Mouse (Mus musculus) CH12.LX (cell line): ENCODE data around the gene Med22. TPM values are rescaled to one million over a fixed set of nuclear protein-coding genes. Genes with fewer than 3 reads are reported as not detected.
A peak's percentile ranks its signal among the peaks of the same experiment; 100 is the strongest.

ENCODE experiments used
- DNase-seq: peaks from one replicate; pipeline ENCODE4 v3.0.0-alpha.2; 2013; ENCODE audit errors: extremely low read depth
- H3K27ac ChIP-seq: 2 replicates; pipeline ENCODE4 v1.5.1; 2012; ENCODE audit warnings: low read depth, mild to moderate bottlenecking, control low read depth, moderate library complexity; ENCODE audit not compliant: insufficient read depth
- H3K27me3 ChIP-seq: replicated peaks from 2 replicates; pipeline ENCODE3; 2012; ENCODE audit warnings: inconsistent platforms
- H3K36me3 ChIP-seq, 2 experiments: replicated peaks in 1 of 2; 2 replicates each; pipeline versions ENCODE3 to v1.6.1; 2012; ENCODE audit warnings: inconsistent platforms in 1 of 2, low read length in 1 of 2, mild to moderate bottlenecking in 1 of 2, mixed read lengths in 1 of 2, moderate library complexity in 1 of 2; ENCODE audit not compliant: control insufficient read depth in 1 of 2, insufficient read depth in 1 of 2
- H3K4me1 ChIP-seq, 2 experiments: 2 replicates each; pipeline ENCODE4 v1.6.1; 2012; ENCODE audit warnings: inconsistent platforms in 1 of 2, moderate library complexity in 1 of 2; ENCODE audit not compliant: insufficient read depth in 2 of 2, control insufficient read depth in 1 of 2
- H3K4me2 ChIP-seq: 2 replicates; pipeline ENCODE4 v1.6.1; 2012; ENCODE audit warnings: low read depth, mild to moderate bottlenecking, control low read depth; ENCODE audit not compliant: poor library complexity, insufficient read depth, severe bottlenecking
- H3K4me3 ChIP-seq, 3 experiments: fragments of 150-350 bp in 1 of 3; sonication (generic) in 1 of 3; replicated peaks in 1 of 3; 2 replicates each; pipeline versions ENCODE3 to v1.5.1; 2011 to 2012; ENCODE audit warnings: low read depth in 2 of 3, low read length in 2 of 3, mild to moderate bottlenecking in 2 of 3, moderate library complexity in 2 of 3, control low read depth in 1 of 3, improper control_type of control experiment in 1 of 3, inconsistent platforms in 1 of 3, mixed read lengths in 1 of 3; ENCODE audit not compliant: poor library complexity in 1 of 3
- H3K79me2 ChIP-seq: replicated peaks from 2 replicates; pipeline ENCODE4 v1.6.1; 2012; ENCODE audit warnings: mild to moderate bottlenecking, moderate library complexity; ENCODE audit not compliant: control insufficient read depth, poor library complexity, insufficient read depth, severe bottlenecking; ENCODE audit errors: extremely low read depth
- H3K9ac ChIP-seq: 2 replicates; pipeline ENCODE4 v1.6.1; 2012; ENCODE audit warnings: low read depth, mild to moderate bottlenecking, control low read depth, moderate library complexity; ENCODE audit not compliant: insufficient read depth
- H3K9me3 ChIP-seq: replicated peaks from 2 replicates; pipeline ENCODE3; 2012; ENCODE audit warnings: low read length, inconsistent platforms, mixed read lengths
- BHLHE40 ChIP-seq: IDR thresholded peaks from 2 replicates; pipeline ENCODE4 v1.6.1; 2011; ENCODE audit warnings: mild to moderate bottlenecking, low read depth, low read length, improper control_type of control experiment
- CHD1 ChIP-seq: IDR thresholded peaks from 2 replicates; pipeline ENCODE4 v1.6.1; 2012; ENCODE audit warnings: low read depth, low read length, improper control_type of control experiment, inconsistent platforms
- CHD2 ChIP-seq: IDR thresholded peaks from 2 replicates; pipeline ENCODE4 v1.6.1; 2011; ENCODE audit warnings: low read length, improper control_type of control experiment
- E2F4 ChIP-seq: IDR thresholded peaks from 2 replicates; pipeline ENCODE4 v1.6.1; 2011; ENCODE audit warnings: low read depth, low read length, improper control_type of control experiment; ENCODE audit not compliant: insufficient replicate concordance
- GABPA ChIP-seq: IDR thresholded peaks from 2 replicates; pipeline ENCODE4 v1.6.1; 2012; ENCODE audit warnings: low read depth, low read length, improper control_type of control experiment, inconsistent platforms; ENCODE audit not compliant: insufficient replicate concordance
- IRF4 ChIP-seq: IDR thresholded peaks from 2 replicates; pipeline ENCODE4 v1.6.1; 2014; ENCODE audit warnings: low read depth, mild to moderate bottlenecking, inconsistent platforms, low read length, improper control_type of control experiment
- JUN ChIP-seq: IDR thresholded peaks from 2 replicates; pipeline ENCODE4 v1.6.1; 2011; ENCODE audit warnings: low read depth, mild to moderate bottlenecking, low read length, improper control_type of control experiment, moderate library complexity; ENCODE audit not compliant: insufficient read depth
- JUND ChIP-seq: conservative IDR thresholded peaks from 2 replicates; pipeline ENCODE4 v1.6.1; 2011; ENCODE audit warnings: low read depth, low read length, improper control_type of control experiment
- MAX ChIP-seq: IDR thresholded peaks from 2 replicates; pipeline ENCODE4 v1.6.1; 2011; ENCODE audit warnings: low read length, improper control_type of control experiment
- MAZ ChIP-seq: IDR thresholded peaks from 2 replicates; pipeline ENCODE4 v1.6.1; 2012; ENCODE audit warnings: low read depth, mild to moderate bottlenecking, inconsistent platforms, low read length, improper control_type of control experiment, moderate library complexity
- MEF2A ChIP-seq: IDR thresholded peaks from 2 replicates; pipeline ENCODE4 v1.6.1; 2014; ENCODE audit warnings: low read depth, mild to moderate bottlenecking, inconsistent platforms, low read length, improper control_type of control experiment, borderline replicate concordance
- MYC ChIP-seq: IDR thresholded peaks from 2 replicates; pipeline ENCODE4 v1.6.1; 2011; ENCODE audit warnings: low read depth, mild to moderate bottlenecking, improper control_type of control experiment, low read length
- POLR2AphosphoS2 ChIP-seq: IDR thresholded peaks from 2 replicates; pipeline ENCODE4 v1.6.1; 2011; ENCODE audit warnings: low read depth, low read length, improper control_type of control experiment
- RCOR1 ChIP-seq: conservative IDR thresholded peaks from 2 replicates; pipeline ENCODE4 v1.6.1; 2012; ENCODE audit warnings: low read depth, mild to moderate bottlenecking, inconsistent platforms, low read length, improper control_type of control experiment
- USF2 ChIP-seq: conservative IDR thresholded peaks from 2 replicates; pipeline ENCODE4 v1.6.1; 2011; ENCODE audit warnings: low read depth, low read length, improper control_type of control experiment
- ZKSCAN1 ChIP-seq: IDR thresholded peaks from 2 replicates; pipeline ENCODE4 v1.6.1; 2012; ENCODE audit warnings: low read depth, inconsistent platforms, low read length, improper control_type of control experiment, borderline replicate concordance
- dilution Hi-C: fragments of 300-500 bp; cut with MboI; formaldehyde crosslinking; loops from 2 replicates; pipeline ENCODE4 v1.14.3; 2020; ENCODE audit warnings: low sequenced_read_pairs; ENCODE audit not compliant: extremely low pct_unique_long_range_greater_than_20kb, extremely low pct_ligation_motif_present
- in situ Hi-C: fragments of 300-500 bp; cut with MboI; formaldehyde crosslinking; loops from 3 replicates; pipeline ENCODE4 v1.14.3; 2019; ENCODE audit warnings: low sequenced_read_pairs, low pct_ligation_motif_present, low pct_unique_long_range_greater_than_20kb, mixed read lengths
- polyA plus RNA-seq: library from polyadenylated mRNA; unstranded; fragments of >175 nt; gene quantifications from 2 replicates; pipeline ENCODE4 v1.2.1, GENCODE M21; 2012; ENCODE audit warnings: low read depth; ENCODE audit not compliant: insufficient read length
- total RNA-seq, 2 experiments: library from RNA; depleted of rRNA; stranded (reverse); fragments of 300-350 nt in 1 of 2; fragments of >200 nt in 1 of 2; gene quantifications; 2 replicates each; pipeline ENCODE4 v1.2.3; 2012 to 2014

Gene Med22
- total and polyA plus RNA-seq, 3 experiments: 27.7 to 42.1 (median 37.3) TPM

GRCm38 (mm10) chr2:26920190-26920855 is 9.8 kb upstream of the Med22 start:
- TF ChIP-seq JUN (no peak), E2F4 (no peak), CHD2 (no peak), BHLHE40 (no peak), GABPA (no peak), USF2 (no peak), RCOR1 (no peak), IRF4 (no peak), MEF2A (no peak)
- TF ChIP-seq, all 38 proteins: peak for 0
- no peaks in the 10 kb centered on the region for H3K27me3 ChIP-seq
- no peaks in the 10 kb centered on the region for H3K9me3 ChIP-seq
- peaks cover 77 to 82% of the 10 kb centered on the region in 2 experiments for H3K36me3 ChIP-seq
- dilution Hi-C loops (no loop called here), in situ Hi-C loops (no loop called here)
- H3K27ac ChIP-seq: no peak overlapping the region
- no peak overlapping the region for H3K9ac ChIP-seq
- peaks cover 11 to 36% of the 10 kb centered on the region in 2 experiments for H3K4me1 ChIP-seq
- no peak overlapping the region for H3K4me3 ChIP-seq
- peaks cover 26% of the 10 kb centered on the region for H3K79me2 ChIP-seq
- H3K4me2 ChIP-seq: no peak overlapping the region
- no peak for DNase-seq

DNA sequence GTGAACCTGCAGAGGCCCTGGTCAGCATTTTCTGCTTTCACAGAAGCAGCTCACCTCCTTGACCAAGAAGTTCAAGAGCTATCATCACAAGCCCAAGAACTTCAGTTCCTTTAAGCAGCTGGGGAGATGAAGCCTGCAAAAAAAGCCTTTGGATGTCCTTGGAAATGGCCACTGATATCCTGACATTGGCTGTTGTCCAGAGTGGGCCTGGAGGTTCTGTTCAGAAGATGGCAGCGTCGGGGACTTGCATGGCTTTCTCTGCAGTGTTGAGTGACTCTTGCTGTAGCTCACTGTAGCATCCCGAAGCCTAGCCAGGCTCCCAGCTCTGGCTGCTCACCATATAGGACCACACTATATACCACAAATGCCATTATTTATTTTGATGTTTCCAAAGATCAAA is 9.2 kb upstream of the Med22 start:
- H3K36me3 ChIP-seq: peaks cover 71 to 76% of the 10 kb centered on the region in 2 experiments
- H3K4me2 ChIP-seq: no peak overlapping the region
- peaks cover 32% of the 10 kb centered on the region for H3K79me2 ChIP-seq
- H3K4me3 ChIP-seq: no peak overlapping the region
- TF ChIP-seq POLR2AphosphoS2 (peak; percentile 9; the same call in 1 of the 2 replicates), CHD1 (no peak)
- dilution Hi-C loops: no loop called here
- H3K9ac ChIP-seq: no peak overlapping the region
- no peaks in the 10 kb centered on the region for H3K27me3 ChIP-seq
- H3K9me3 ChIP-seq: no peaks in the 10 kb centered on the region
- in situ Hi-C loops: no loop called here
- peaks cover 12 to 42% of the 10 kb centered on the region in 2 experiments for H3K4me1 ChIP-seq
- H3K27ac ChIP-seq: no peak overlapping the region
- no peak for DNase-seq

- peaks cover 67 to 75% of the 10 kb centered on the region in 2 experiments for H3K36me3 ChIP-seq
These were observed 6.3 kb upstream of the Med22 start for GRCm38 (mm10) chr2:26916738-26917137.

More at GRCm38 (mm10) chr2:26916738-26917137, 6.3 kb upstream of the Med22 start:
- H3K79me2 ChIP-seq: peaks cover 60% of the 10 kb centered on the region
- no peak for DNase-seq
- dilution Hi-C loops: no loop called here
- TF ChIP-seq ZKSCAN1: no peak
- TF ChIP-seq JUND: no peak
- TF ChIP-seq MAX: no peak
- TF ChIP-seq MYC: no peak
- no peak for TF ChIP-seq MAZ
- TF ChIP-seq, all 38 proteins: peak for 0
- Histone ChIP-seq H3K9me3 (no peaks in the 10 kb centered on the region), H3K27me3 (no peaks in the 10 kb centered on the region), H3K9ac (peak overlapping the region; percentile 89), H3K4me2 (peak overlapping the region; percentile 82), H3K4me3 (peak overlapping the region; percentile 85 to 94 (median 90)), H3K27ac (peak overlapping the region; percentile 58), H3K4me1 (peaks cover 17 to 62% of the 10 kb centered on the region in 2 experiments)
- in situ Hi-C loops: no loop called here
